Mouse (Mus musculus) ovary, postnatal 10 days (tissue): ENCODE data around the gene Poln.
A peak's percentile ranks its signal among the peaks of the same experiment; 100 is the strongest.

ENCODE experiments used
- DNase-seq: peaks from one replicate; pipeline ENCODE4 v3.0.0; 2022; ENCODE audit warnings: low spot score

Poln gene

GRCm38 (mm10) chr5:34186391-34186790 lies 17.1 kb upstream of the Poln start:
- DNase-seq: no peak

GRCm38 (mm10) chr5:34185791-34186190 lies 16.5 kb upstream of the Poln start:
- no peak for DNase-seq

GRCm38 (mm10) chr5:34185051-34185580 lies 15.9 kb upstream of the Poln start:
- DNase-seq: no peak

GRCm38 (mm10) chr5:34183976-34184375 lies 14.7 kb upstream of the Poln start:
- DNase-seq: peak; percentile 0

- DNase-seq: peak; percentile 0
These were observed 14.1 kb upstream of the Poln start for GRCm38 (mm10) chr5:34183156-34183880.

- peak; percentile 0 for DNase-seq
These were observed 13.2 kb upstream of the Poln start for GRCm38 (mm10) chr5:34182486-34182885.

- DNase-seq: no peak
These were observed 8.6 kb upstream of the Poln start for GRCm38 (mm10) chr5:34177821-34178220.

- DNase-seq: no peak
These were observed 7.8 kb upstream of the Poln start for GRCm38 (mm10) chr5:34177091-34177490.

- no peak for DNase-seq
These were observed 7.4 kb upstream of the Poln start for GRCm38 (mm10) chr5:34176691-34177090.

- DNase-seq: no peak
These were observed 6.1 kb upstream of the Poln start for GRCm38 (mm10) chr5:34175403-34175694.

- DNase-seq: no peak
These were observed 5.5 kb upstream of the Poln start for GRCm38 (mm10) chr5:34174550-34175402.

GRCm38 (mm10) chr5:34174021-34174420 lies 4.8 kb upstream of the Poln start:
- no peak for DNase-seq

GRCm38 (mm10) chr5:34170726-34171125 lies 1.5 kb upstream of the Poln start:
- no peak for DNase-seq

GRCm38 (mm10) chr5:34169954-34170353 lies 706 bp upstream of the Poln start:
- no peak for DNase-seq

GRCm38 (mm10) chr5:34167857-34168256 lies 1.4 kb downstream of the Poln start:
- DNase-seq: no peak

- DNase-seq: no peak
These were observed 3.5 kb downstream of the Poln start for GRCm38 (mm10) chr5:34165793-34166192.

GRCm38 (mm10) chr5:34148476-34148875 lies 20.8 kb downstream of the Poln start:
- DNase-seq: no peak

GRCm38 (mm10) chr5:34147554-34147953 lies 21.7 kb downstream of the Poln start:
- no peak for DNase-seq

- no peak for DNase-seq
These were observed 29.5 kb downstream of the Poln start for GRCm38 (mm10) chr5:34139751-34140150.

- DNase-seq: no peak
These were observed 36.5 kb downstream of the Poln start for GRCm38 (mm10) chr5:34132731-34133130.

- DNase-seq: no peak
These were observed 45.1 kb downstream of the Poln start for GRCm38 (mm10) chr5:34124131-34124530.

- DNase-seq: no peak
These were observed 50.0 kb downstream of the Poln start for GRCm38 (mm10) chr5:34119121-34119856.

GRCm38 (mm10) chr5:34105681-34106080 lies 63.6 kb downstream of the Poln start:
- DNase-seq: no peak
